Mouse (Mus musculus) megakaryocyte, adult 5-6 weeks (primary cell): Measurements from ENCODE around the gene Tmem131l. TPM values are rescaled to one million over a fixed set of nuclear protein-coding genes. Genes with fewer than 3 reads are reported as not detected.
"Not testable (repeated sequence)": the region's sequence is repeated elsewhere in the genome, so short reads cannot be mapped to it uniquely, and the experiment has no call there.

Source experiments
- ATAC-seq: 2 replicates; pipeline ENCODE4 v1.8.0; 2016; ENCODE audit warnings: mild to moderate bottlenecking, inconsistent platforms; ENCODE audit not compliant: poor library complexity, severe bottlenecking
- total RNA-seq, 2 experiments: library from RNA; stranded (forward) in 1 of 2; stranded (reverse) in 1 of 2; fragments of 153-499, 151-499 nt in 1 of 2; fragments of 221-1000, 200-1000 nt in 1 of 2; gene quantifications; 2 replicates each; pipeline versions ENCODE4 v1.2.3 to v1.2.4; 2015 to 2017

The Tmem131l gene
- total RNA-seq, 2 experiments from 2014 or later, result 29.7 to 40.0 TPM

DNA sequence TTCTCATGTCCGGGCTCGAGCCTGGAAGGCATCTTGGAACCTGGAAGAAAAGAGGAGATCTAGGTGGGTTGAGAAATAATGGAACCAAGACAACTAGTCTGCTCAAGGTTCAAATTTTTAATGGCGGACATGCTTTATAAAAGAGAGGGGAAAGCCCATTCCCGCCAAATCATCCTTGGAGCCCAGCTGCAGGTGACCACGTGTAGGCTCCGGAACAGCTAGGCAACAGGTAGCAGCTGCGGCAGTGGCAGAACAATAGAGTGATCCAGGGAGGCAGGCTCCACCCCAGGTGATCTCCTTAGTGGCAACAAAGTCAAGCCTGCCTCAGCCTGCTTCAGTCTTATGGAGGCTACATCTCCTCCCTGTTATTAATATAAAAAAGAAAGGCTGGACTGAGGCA, 168.4 kb downstream of the Tmem131l start:
- not testable (repeated sequence) for ATAC-seq

- ATAC-seq, result no peak
Measured at GRCm38 (mm10) chr3:83869776-83870175, 170.2 kb downstream of the Tmem131l start.

DNA sequence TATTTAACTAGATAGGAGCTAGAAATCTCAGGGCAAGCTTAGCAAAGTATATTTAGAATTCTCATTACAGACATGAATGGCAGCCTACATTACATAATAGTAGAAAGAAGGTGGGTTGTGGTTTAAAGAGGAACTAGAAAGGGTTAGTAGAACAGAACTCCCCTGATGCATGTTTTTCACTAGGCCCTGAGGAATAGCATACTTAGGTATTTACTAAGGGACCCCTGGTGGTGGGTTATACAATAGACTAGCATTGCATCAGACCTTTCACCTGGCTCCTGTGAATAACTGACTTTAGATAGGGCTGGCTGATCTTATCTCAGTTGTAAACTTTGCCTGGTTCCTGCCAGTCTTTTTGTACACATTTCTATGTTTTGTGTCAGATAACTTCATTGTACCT, 172.9 kb downstream of the Tmem131l start:
- not testable (repeated sequence) for ATAC-seq

GRCm38 (mm10) chr3:83865216-83865615, 174.8 kb downstream of the Tmem131l start:
- no peak for ATAC-seq

DNA sequence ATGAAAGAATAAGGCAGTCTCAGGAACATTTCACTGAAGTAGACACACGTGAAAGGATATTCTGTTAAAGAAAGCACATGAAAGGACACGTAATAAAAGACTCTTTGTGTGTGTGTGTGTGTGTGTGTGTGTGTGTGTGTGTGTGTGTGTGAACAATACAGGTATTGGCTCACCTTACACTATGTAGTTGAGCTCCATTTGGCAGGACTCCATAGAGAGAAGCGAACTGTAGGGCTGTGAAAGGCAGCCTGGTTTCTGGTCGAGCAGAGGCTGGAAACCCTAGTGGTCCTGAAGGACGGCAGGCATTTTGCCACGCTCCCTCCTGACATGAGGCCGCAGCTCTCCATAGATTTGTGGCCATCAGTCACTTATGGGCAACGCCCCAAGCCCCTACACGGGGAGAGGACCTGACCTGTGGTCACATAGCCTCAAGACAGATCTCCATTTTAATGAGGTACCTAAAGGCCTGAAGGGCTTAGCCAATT, 175.9 kb downstream of the Tmem131l start:
- no peak for ATAC-seq

DNA sequence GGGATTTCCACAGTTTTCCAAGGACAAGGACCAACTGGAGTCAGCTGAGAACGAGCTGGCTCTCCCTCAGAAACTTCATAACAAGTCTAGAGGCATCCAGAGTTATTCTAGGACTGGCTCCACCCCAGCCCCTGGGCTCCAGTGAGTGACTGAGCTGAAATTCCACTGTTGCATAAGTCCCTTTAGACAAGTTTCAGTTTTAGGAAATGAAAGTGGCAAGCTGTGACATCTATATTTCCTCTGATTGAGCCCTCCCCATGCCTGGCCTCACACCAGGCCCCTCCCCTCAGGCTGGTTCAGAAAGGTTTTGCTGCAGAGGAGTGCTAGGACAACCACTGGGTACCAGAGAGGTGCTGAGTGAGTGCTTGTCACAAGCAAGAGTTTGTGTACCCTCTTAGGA, 177.0 kb downstream of the Tmem131l start:
- ATAC-seq, result peak; percentile 88

DNA sequence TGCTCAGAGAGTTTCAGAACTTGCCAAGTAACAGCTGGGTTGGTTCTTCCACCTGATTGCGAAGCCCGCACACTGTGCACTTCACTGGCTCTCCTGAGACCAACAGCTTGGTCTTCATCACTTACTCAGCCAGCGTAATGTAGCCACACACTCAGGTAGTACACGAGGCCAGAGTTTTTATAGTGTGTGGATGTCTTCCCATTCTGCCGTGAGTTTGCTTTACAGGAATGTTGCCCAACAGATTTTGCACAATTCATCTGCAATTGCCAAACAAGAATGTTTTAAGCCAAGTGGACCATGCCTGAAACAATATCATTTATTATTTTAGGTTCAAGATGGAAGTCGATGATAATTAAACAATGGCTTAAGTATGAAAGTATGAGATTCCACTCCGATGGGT, 180.4 kb downstream of the Tmem131l start:
- ATAC-seq, result peak; percentile 53

- peak; percentile 69 for ATAC-seq
Measured at GRCm38 (mm10) chr3:83859071-83859470, 180.9 kb downstream of the Tmem131l start.

- no peak for ATAC-seq
Measured at GRCm38 (mm10) chr3:83857621-83858020, 182.4 kb downstream of the Tmem131l start.

DNA sequence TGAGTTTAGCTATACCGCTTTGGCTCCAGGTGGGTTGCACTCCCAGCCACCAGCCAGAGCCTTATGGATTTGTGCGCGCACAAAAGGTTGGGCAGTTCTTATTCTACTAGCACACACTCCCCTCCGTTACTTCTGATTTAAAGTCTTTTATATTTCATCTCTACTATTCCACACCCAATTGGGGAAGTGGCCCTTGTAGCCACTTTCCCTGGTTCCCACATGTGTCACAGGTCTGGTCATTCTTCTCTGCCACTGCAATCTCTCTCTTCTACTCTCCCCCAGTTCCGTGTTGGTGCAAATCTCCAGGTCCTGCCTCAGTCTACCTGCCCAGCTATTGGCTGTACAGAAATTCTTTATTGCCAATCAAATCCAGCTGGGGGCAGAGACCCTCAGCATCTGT, 184.3 kb downstream of the Tmem131l start:
- ATAC-seq, result peak; percentile 46

GRCm38 (mm10) chr3:83849341-83849740, 190.6 kb downstream of the Tmem131l start:
- ATAC-seq, result no peak

Other genes with a start within 250 kb of the Tmem131l start
- 48.9 and 62.5 TPM in 2 replicates for gene Tlr2, start 198.4 kb downstream of the Tmem131l start, total RNA-seq (2015)
- gene Tlr2, start 198.4 kb downstream of the Tmem131l start, total RNA-seq (2017), result 48.9 and 57.0 TPM in 2 replicates
- 5.8 and 7.1 TPM in 2 replicates for gene Mnd1, start 115.6 kb upstream of the Tmem131l start, total RNA-seq (2015)
- gene Mnd1, start 115.6 kb upstream of the Tmem131l start, total RNA-seq (2017), result 7.4 and 7.6 TPM in 2 replicates
- 0.27 TPM in 1 of 2 replicates, not detected in the other for gene Gm6525, start 133.9 kb upstream of the Tmem131l start, total RNA-seq (2015)
- not detected in 2 replicates for gene Gm6525, start 133.9 kb upstream of the Tmem131l start, total RNA-seq (2017)